Mouse (Mus musculus) forebrain, embryonic 12.5 days (tissue): ENCODE measurements at regions not wholly inside any gene's neighbourhood (a gene's known extent, or its start where the extent isn't known, plus 50 kb on each side); places are given as distances from the start of the nearest gene placed in this dataset.

Experiments
- ATAC-seq: fragments of 200-750 bp; cut with Nextera tagmentation; 2 replicates; pipeline ENCODE4 v1.8.0; 2017; ENCODE audit warnings: moderate TSS enrichment; ENCODE audit not compliant: low FRiP score
- H3K27ac ChIP-seq: fragments of 300-500 bp; sonication (generic); 2 replicates; pipeline ENCODE4 v1.5.1; 2016; ENCODE audit warnings: mild to moderate bottlenecking
- H3K27me3 ChIP-seq: fragments of 300-500 bp; sonication (generic); 2 replicates; pipeline ENCODE4 v1.6.1; 2016; ENCODE audit warnings: mild to moderate bottlenecking
- H3K36me3 ChIP-seq: fragments of 300-500 bp; sonication (generic); replicated peaks from 2 replicates; pipeline ENCODE4 v1.6.1; 2016; ENCODE audit warnings: mild to moderate bottlenecking
- H3K4me1 ChIP-seq: fragments of 300-500 bp; sonication (generic); 2 replicates; pipeline ENCODE4 v1.6.1; 2016
- H3K4me2 ChIP-seq: fragments of 300-500 bp; sonication (generic); 2 replicates; pipeline ENCODE4 v1.6.1; 2016; ENCODE audit warnings: mild to moderate bottlenecking, moderate library complexity
- H3K4me3 ChIP-seq: fragments of 300-500 bp; sonication (generic); replicated peaks from 2 replicates; pipeline ENCODE4 v1.5.1; 2016; ENCODE audit warnings: mild to moderate bottlenecking
- H3K9ac ChIP-seq: fragments of 300-500 bp; sonication (generic); 2 replicates; pipeline ENCODE4 v1.6.1; 2016; ENCODE audit warnings: mild to moderate bottlenecking
- H3K9me3 ChIP-seq: fragments of 300-500 bp; sonication (generic); 2 replicates; pipeline ENCODE4 v1.6.1; 2016
- WGBS: fragments of 180-500 bp; shearing (Covaris S2); methylation state at CpG from one replicate; pipeline ENCODE4 v1.1.7; 2016; 5-methylcytosine and 5-hydroxymethylcytosine counted together

DNA sequence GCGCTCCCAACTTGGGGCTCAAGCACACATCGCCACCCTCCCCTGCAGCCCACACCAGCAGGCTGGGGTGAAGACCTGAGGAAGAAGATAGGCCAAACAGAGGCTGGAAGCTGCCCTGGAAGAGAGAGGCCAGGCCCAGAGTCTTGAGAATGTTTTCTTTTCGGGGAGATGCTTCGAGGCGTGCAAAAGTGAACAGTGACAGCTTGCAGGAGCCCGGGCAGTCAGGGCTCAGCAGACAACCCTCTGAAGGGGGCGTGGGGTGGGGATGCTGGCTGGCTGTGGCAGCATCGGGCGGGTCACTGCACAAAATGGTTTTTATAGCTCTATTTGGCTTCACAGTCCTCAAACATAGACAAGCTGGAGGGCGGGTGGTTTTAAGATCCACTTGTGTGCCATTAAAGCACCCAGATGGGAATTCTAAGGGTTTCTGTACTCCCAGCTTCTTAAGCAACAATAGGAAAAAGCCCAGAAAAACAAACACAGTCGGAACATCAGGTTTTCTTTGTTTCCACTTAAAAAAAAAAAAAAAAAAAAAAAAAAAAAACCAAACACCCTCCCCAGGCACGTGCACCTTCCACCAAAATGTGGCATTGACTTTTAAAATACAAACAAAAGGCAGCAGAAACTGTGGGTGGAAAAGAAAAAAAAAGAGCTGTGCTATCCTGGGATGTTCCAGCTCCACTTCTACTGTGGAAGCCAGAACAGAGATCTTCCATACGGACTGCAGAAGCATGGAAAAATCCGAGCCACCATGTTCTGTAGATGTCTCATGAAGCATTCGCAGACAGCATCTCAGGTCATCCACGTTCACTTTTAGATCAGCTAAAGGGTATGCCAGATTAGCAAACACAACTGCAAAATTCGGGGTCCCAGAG is 123.5 kb downstream of the Ly86 start:
- Histone ChIP-seq H3K27me3 (peaks cover 24% of the 10 kb centered on the region), H3K4me3 (no peak overlapping the region), H3K4me2 (no peak overlapping the region), H3K27ac (no peak overlapping the region), H3K4me1 (peaks cover 8% of the 10 kb centered on the region; the same call in 1 of the 2 replicates), H3K9me3 (no peaks in the 10 kb centered on the region), H3K9ac (no peak overlapping the region), H3K36me3 (no peaks in the 10 kb centered on the region)
- 60% methylated on average over 17 of the region's 17 CpGs for WGBS
- no peak for ATAC-seq

- H3K4me1 ChIP-seq = peaks cover 8% of the 10 kb centered on the region; the same call in 1 of the 2 replicates
- 61% methylated on average over 11 of the region's 11 CpGs for WGBS
- peaks cover 24% of the 10 kb centered on the region for H3K27me3 ChIP-seq
- no peaks in the 10 kb centered on the region for H3K9me3 ChIP-seq
- H3K9ac ChIP-seq = no peak overlapping the region
- no peak overlapping the region for H3K27ac ChIP-seq
- no peaks in the 10 kb centered on the region for H3K36me3 ChIP-seq
- no peak for ATAC-seq
- H3K4me3 ChIP-seq = no peak overlapping the region
- no peak overlapping the region for H3K4me2 ChIP-seq
Measured at GRCm38 (mm10) chr13:37470230-37470907, 125.4 kb downstream of the Ly86 start.

DNA sequence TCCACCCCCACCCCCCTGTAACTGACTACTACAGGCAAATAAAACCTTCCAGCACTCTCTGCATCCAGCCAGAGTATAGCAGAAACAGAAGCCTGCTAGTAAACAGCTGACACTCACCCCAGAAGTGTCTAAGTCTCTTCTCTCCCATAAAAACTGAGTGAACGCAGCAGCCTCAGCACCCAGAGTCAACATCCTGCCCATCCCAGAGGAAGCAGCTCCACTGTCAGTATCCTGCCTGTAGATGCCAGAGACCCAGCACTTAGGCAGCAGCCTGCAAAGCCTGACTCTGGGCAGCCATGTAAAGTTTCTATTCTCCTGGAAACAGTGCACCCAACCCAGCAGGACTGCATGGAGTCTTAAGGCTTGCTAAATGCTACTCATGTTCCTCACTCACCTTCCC is 128.4 kb downstream of the Ly86 start:
- no peak overlapping the region for H3K27ac ChIP-seq
- WGBS = 82% methylated on average over 1 of the region's 1 CpGs
- ATAC-seq = no peak
- H3K36me3 ChIP-seq = no peaks in the 10 kb centered on the region
- H3K27me3 ChIP-seq = peaks cover 21% of the 10 kb centered on the region
- no peak overlapping the region for H3K4me2 ChIP-seq
- H3K9me3 ChIP-seq = no peaks in the 10 kb centered on the region
- no peak overlapping the region for H3K4me3 ChIP-seq
- no peak overlapping the region for H3K9ac ChIP-seq
- peaks cover 18% of the 10 kb centered on the region for H3K4me1 ChIP-seq

DNA sequence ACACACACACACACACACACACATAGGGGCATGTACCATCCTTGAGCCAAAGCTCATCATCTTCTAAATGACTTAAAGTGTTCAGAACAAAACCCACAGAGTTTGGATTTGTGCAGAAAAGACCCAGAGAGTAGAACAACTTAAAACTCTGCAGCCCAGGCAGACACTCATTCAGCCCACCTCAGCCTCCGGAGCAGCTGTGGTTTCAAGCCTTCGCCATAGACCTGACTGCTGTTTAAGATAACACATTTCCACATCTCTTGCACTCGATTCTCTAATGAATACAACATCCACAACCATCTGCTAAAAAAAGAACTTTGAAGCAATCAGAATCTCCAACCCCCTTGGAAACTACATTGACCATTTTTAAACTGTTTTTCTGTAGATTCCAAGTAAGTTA is 130.8 kb downstream of the Ly86 start:
- H3K9ac ChIP-seq = no peak overlapping the region
- H3K27ac ChIP-seq = no peak overlapping the region
- H3K4me2 ChIP-seq = no peak overlapping the region
- 86% methylated on average over 3 of the region's 3 CpGs for WGBS
- H3K9me3 ChIP-seq = no peaks in the 10 kb centered on the region
- ATAC-seq = no peak
- peaks cover 19% of the 10 kb centered on the region for H3K4me1 ChIP-seq
- H3K4me3 ChIP-seq = no peak overlapping the region
- H3K36me3 ChIP-seq = no peaks in the 10 kb centered on the region
- peaks cover 16% of the 10 kb centered on the region; the same call in 1 of the 2 replicates for H3K27me3 ChIP-seq

DNA sequence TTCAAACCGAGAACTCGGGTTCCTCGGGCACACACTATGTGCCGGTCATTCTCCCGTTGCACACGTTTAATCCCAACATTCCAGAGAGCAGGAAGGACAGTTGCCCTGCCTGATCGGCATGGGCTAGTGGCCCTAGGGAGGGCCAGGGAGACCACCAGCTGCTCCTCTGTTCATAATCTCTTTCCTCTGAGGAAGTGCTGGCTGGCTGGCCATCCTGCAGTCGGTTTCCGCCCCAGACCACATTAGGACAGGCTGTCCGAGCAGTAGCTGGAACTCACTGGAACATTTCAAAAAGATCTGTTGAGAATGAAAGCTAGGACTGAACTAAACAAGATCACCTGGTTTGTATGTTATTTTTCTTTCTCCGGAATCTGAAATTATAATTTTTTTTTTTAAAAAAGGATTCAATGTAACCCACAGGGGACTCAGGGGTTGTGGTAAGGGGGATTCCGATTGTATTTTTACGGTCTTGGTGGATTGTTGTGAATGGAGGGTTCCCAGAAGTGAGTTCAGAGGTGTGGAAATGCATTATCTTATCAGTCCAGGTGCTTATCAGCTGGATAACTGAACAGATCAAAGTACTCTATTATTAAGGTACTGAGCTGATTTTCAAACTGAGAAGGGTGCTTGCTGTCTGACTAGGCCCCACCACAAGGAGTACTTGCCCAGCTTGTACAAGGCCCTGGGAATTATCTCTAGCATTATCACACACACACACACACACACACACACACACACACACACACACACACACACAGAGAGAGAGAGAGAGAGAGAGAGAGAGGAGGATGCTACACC is 131.4 kb downstream of the Ly86 start:
- H3K4me2 ChIP-seq = no peak overlapping the region
- no peak for ATAC-seq
- H3K9ac ChIP-seq = no peak overlapping the region
- peaks cover 19% of the 10 kb centered on the region for H3K4me1 ChIP-seq
- H3K9me3 ChIP-seq = no peaks in the 10 kb centered on the region
- no peaks in the 10 kb centered on the region for H3K36me3 ChIP-seq
- peaks cover 16% of the 10 kb centered on the region; the same call in 1 of the 2 replicates for H3K27me3 ChIP-seq
- H3K27ac ChIP-seq = no peak overlapping the region
- WGBS = 63% methylated on average over 13 of the region's 13 CpGs
- H3K4me3 ChIP-seq = no peak overlapping the region

GRCm38 (mm10) chr13:37477342-37477741 is 132.3 kb downstream of the Ly86 start:
- Histone ChIP-seq H3K36me3 (no peaks in the 10 kb centered on the region), H3K9ac (no peak overlapping the region), H3K27me3 (peaks cover 21% of the 10 kb centered on the region; the same call in 1 of the 2 replicates), H3K4me3 (peak overlapping the region; percentile 22), H3K9me3 (no peaks in the 10 kb centered on the region), H3K4me2 (peak overlapping the region; percentile 53), H3K4me1 (peaks cover 19% of the 10 kb centered on the region), H3K27ac (no peak overlapping the region; the same call in 1 of the 2 replicates)
- ATAC-seq = peak; percentile 9; the same call in 1 of the 2 replicates
- WGBS = 22% methylated on average over 6 of the region's 6 CpGs

GRCm38 (mm10) chr13:37477749-37478548 is 132.9 kb downstream of the Ly86 start:
- Histone ChIP-seq H3K36me3 (no peaks in the 10 kb centered on the region), H3K4me2 (peak overlapping the region; percentile 53), H3K9me3 (no peaks in the 10 kb centered on the region), H3K4me3 (peak overlapping the region; percentile 22), H3K27ac (peak overlapping the region; percentile 32), H3K27me3 (peaks cover 21% of the 10 kb centered on the region; the same call in 1 of the 2 replicates), H3K9ac (no peak overlapping the region), H3K4me1 (peaks cover 21% of the 10 kb centered on the region)
- peak; percentile 73 for ATAC-seq
- WGBS = 1% methylated on average over 15 of the region's 15 CpGs

GRCm38 (mm10) chr13:37479182-37479691 is 134.2 kb downstream of the Ly86 start:
- no peak overlapping the region for H3K9ac ChIP-seq
- H3K4me1 ChIP-seq = peaks cover 29% of the 10 kb centered on the region
- 77% methylated on average over 7 of the region's 7 CpGs for WGBS
- no peak overlapping the region for H3K4me2 ChIP-seq
- no peaks in the 10 kb centered on the region for H3K36me3 ChIP-seq
- no peak overlapping the region for H3K4me3 ChIP-seq
- peaks cover 21% of the 10 kb centered on the region; the same call in 1 of the 2 replicates for H3K27me3 ChIP-seq
- no peak for ATAC-seq
- no peaks in the 10 kb centered on the region for H3K9me3 ChIP-seq
- H3K27ac ChIP-seq = no peak overlapping the region

- Histone ChIP-seq H3K36me3 (no peaks in the 10 kb centered on the region), H3K4me1 (peaks cover 29% of the 10 kb centered on the region), H3K27ac (no peak overlapping the region), H3K4me2 (no peak overlapping the region), H3K4me3 (no peak overlapping the region), H3K27me3 (peaks cover 21% of the 10 kb centered on the region; the same call in 1 of the 2 replicates), H3K9ac (no peak overlapping the region), H3K9me3 (no peaks in the 10 kb centered on the region)
- WGBS = 48% methylated on average over 5 of the region's 5 CpGs
- no peak for ATAC-seq
Measured at GRCm38 (mm10) chr13:37481514-37481913, 136.5 kb downstream of the Ly86 start.

GRCm38 (mm10) chr13:37482038-37482437 is 137.0 kb downstream of the Ly86 start:
- Histone ChIP-seq H3K4me2 (no peak overlapping the region), H3K9me3 (no peaks in the 10 kb centered on the region), H3K36me3 (no peaks in the 10 kb centered on the region), H3K27me3 (peaks cover 17% of the 10 kb centered on the region; the same call in 1 of the 2 replicates), H3K4me1 (peaks cover 25% of the 10 kb centered on the region), H3K9ac (no peak overlapping the region), H3K4me3 (no peak overlapping the region), H3K27ac (no peak overlapping the region)
- no peak for ATAC-seq
- 65% methylated on average over 2 of the region's 2 CpGs for WGBS

- H3K27ac ChIP-seq = no peak overlapping the region
Measured at GRCm38 (mm10) chr13:37482589-37482988, 137.6 kb downstream of the Ly86 start.

More at GRCm38 (mm10) chr13:37482589-37482988, 137.6 kb downstream of the Ly86 start:
- Histone ChIP-seq H3K4me3 (no peak overlapping the region; the same call in 1 of the 2 replicates), H3K9me3 (no peaks in the 10 kb centered on the region), H3K4me1 (peaks cover 19% of the 10 kb centered on the region), H3K36me3 (no peaks in the 10 kb centered on the region), H3K9ac (0 out of 2 replicates have a peak overlapping the region, but pooled peaks have one; percentile 17), H3K27me3 (peaks cover 14% of the 10 kb centered on the region; the same call in 1 of the 2 replicates), H3K4me2 (peak overlapping the region; percentile 43; the same call in 1 of the 2 replicates)
- 12% methylated on average over 10 of the region's 10 CpGs for whole genome bisulfite sequencing
- ATAC-seq = peak; percentile 68
